Mouse (Mus musculus): Measurements from ENCODE around the gene Ephb2. TPM values are rescaled to one million over a fixed set of nuclear protein-coding genes. Genes with fewer than 3 reads are reported as not detected.

Gene Ephb2
- polyA plus RNA-seq, 2 experiments = 0.17 to 0.41 TPM

GRCm38 (mm10) chr4:136739189-136739588 is 96.6 kb downstream of the Ephb2 start:
- 13% methylated on average over 11 of the region's 11 CpGs for WGBS (ENCODE audit: insufficient replicate concordance)
- Histone ChIP-seq H3K9me3 (ENCODE audit: control insufficient read depth, low read length) (no peaks in the 10 kb centered on the region), H3K27me3 (ENCODE audit: control insufficient read depth, insufficient read depth, low read length) (no peaks in the 10 kb centered on the region), H3K4me2 (ENCODE audit: low read depth) (no peak overlapping the region), H3K9ac (replicated peaks) (no peak overlapping the region), H3K36me3 (replicated peaks; ENCODE audit: control insufficient read depth, insufficient read depth, low read depth) (no peaks in the 10 kb centered on the region), H3K27ac (no peak overlapping the region), H3K4me1 (replicated peaks; ENCODE audit: control insufficient read depth in 2 of 2, insufficient read depth in 2 of 2, low read length in 1 of 2) (peaks cover 0 to 3% of the 10 kb centered on the region in 2 experiments; a peak in 2 of 4 replicates), H3K4me3 (ENCODE audit: insufficient read depth in 1 of 2, low read depth in 2 of 2, low read length in 2 of 2) (no peak overlapping the region)
- TF ChIP-seq CTCF (IDR thresholded peaks at IDR 0.05; ENCODE audit: low read depth) = no peak
- TF ChIP-seq EP300 (IDR thresholded peaks at IDR 0.05; ENCODE audit: low read depth) = no peak
- no peak for DNase-seq (ENCODE audit: low read depth in 3 of 3, low spot score in 3 of 3)
- ATAC-seq (ENCODE audit: insufficient read depth) = no peak

DNA sequence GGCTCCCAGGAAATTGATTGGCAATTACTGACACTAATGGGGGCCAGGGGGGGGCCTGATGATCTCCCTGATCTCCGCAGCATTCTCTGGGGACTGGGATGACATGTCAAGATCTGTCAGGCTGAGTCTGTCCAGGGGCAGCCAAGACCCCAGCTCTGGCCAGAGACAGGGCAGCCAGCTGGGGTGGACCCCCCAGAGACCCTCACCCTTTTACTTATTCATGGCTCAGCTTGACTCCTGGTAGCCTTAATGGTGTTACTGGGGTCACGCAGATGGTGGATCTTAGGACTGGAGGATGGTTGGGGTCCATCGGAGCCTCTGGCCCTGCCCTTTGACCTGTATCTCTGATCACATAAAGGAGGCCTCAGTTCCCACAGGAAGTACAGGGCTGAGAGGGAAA is 97.5 kb downstream of the Ephb2 start:
- Histone ChIP-seq H3K36me3 (replicated peaks; ENCODE audit: control insufficient read depth, insufficient read depth, low read depth) (no peaks in the 10 kb centered on the region), H3K27ac (no peak overlapping the region), H3K4me2 (ENCODE audit: low read depth) (no peak overlapping the region), H3K9ac (replicated peaks) (no peak overlapping the region), H3K27me3 (ENCODE audit: control insufficient read depth, insufficient read depth, low read length) (no peaks in the 10 kb centered on the region), H3K9me3 (ENCODE audit: control insufficient read depth, low read length) (no peaks in the 10 kb centered on the region), H3K4me1 (replicated peaks; ENCODE audit: control insufficient read depth in 2 of 2, insufficient read depth in 2 of 2, low read length in 1 of 2) (peaks cover 0 to 3% of the 10 kb centered on the region in 2 experiments; a peak in 2 of 4 replicates), H3K4me3 (ENCODE audit: insufficient read depth in 1 of 2, low read depth in 2 of 2, low read length in 2 of 2) (no peak overlapping the region)
- TF ChIP-seq CTCF (IDR thresholded peaks at IDR 0.05; ENCODE audit: low read depth) = no peak
- TF ChIP-seq EP300 (IDR thresholded peaks at IDR 0.05; ENCODE audit: low read depth) = no peak
- ATAC-seq (ENCODE audit: insufficient read depth) (no peak), DNase-seq (ENCODE audit: low read depth in 3 of 3, low spot score in 3 of 3) (no peak)
- WGBS (ENCODE audit: insufficient replicate concordance) = 53% methylated on average over 3 of the region's 3 CpGs

DNA sequence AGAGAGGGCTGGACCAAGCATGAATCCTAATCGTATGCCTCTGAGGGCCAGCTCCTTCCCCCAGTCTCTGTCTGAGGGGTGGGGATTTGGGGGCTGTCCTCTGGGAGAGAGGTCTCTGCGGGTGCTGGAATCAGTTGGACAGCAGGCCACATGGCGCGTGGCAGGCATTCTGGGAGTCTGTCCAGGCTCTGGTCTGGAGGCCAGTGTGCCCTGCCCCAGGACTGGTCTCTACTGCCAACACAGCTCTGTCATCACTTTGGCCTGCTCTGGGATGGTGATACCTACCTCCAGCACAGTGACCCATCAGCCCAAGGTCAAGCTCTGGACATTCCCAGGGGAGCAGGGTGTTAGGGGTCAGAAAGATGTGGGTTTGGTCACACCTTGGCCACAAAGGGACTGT is 99.9 kb downstream of the Ephb2 start:
- Histone ChIP-seq H3K9ac (replicated peaks) (no peak overlapping the region), H3K9me3 (ENCODE audit: control insufficient read depth, low read length) (no peaks in the 10 kb centered on the region), H3K36me3 (replicated peaks; ENCODE audit: control insufficient read depth, insufficient read depth, low read depth) (no peaks in the 10 kb centered on the region), H3K4me1 (replicated peaks; ENCODE audit: control insufficient read depth in 2 of 2, insufficient read depth in 2 of 2, low read length in 1 of 2) (peaks cover 0 to 6% of the 10 kb centered on the region in 2 experiments; a peak in 2 of 4 replicates), H3K4me2 (ENCODE audit: low read depth) (no peak overlapping the region), H3K27ac (no peak overlapping the region), H3K4me3 (ENCODE audit: insufficient read depth in 1 of 2, low read depth in 2 of 2, low read length in 2 of 2) (no peak overlapping the region), H3K27me3 (ENCODE audit: control insufficient read depth, insufficient read depth, low read length) (no peaks in the 10 kb centered on the region)
- TF ChIP-seq EP300 (IDR thresholded peaks at IDR 0.05; ENCODE audit: low read depth) (no peak), CTCF (IDR thresholded peaks at IDR 0.05; ENCODE audit: low read depth) (no peak)
- DNase-seq (ENCODE audit: low read depth in 3 of 3, low spot score in 3 of 3) (no peak), ATAC-seq (ENCODE audit: insufficient read depth) (no peak)
- WGBS (ENCODE audit: insufficient replicate concordance) = 48% methylated on average over 4 of the region's 4 CpGs

GRCm38 (mm10) chr4:136734210-136734803 is 101.5 kb downstream of the Ephb2 start:
- Histone ChIP-seq H3K4me1 (replicated peaks; ENCODE audit: control insufficient read depth in 2 of 2, insufficient read depth in 2 of 2, low read length in 1 of 2) (peaks cover 0 to 6% of the 10 kb centered on the region in 2 experiments; a peak in 2 of 4 replicates), H3K4me3 (ENCODE audit: insufficient read depth in 1 of 2, low read depth in 2 of 2, low read length in 2 of 2) (no peak overlapping the region), H3K4me2 (ENCODE audit: low read depth) (no peak overlapping the region), H3K9me3 (ENCODE audit: control insufficient read depth, low read length) (no peaks in the 10 kb centered on the region), H3K27me3 (ENCODE audit: control insufficient read depth, insufficient read depth, low read length) (no peaks in the 10 kb centered on the region), H3K9ac (replicated peaks) (no peak overlapping the region), H3K36me3 (replicated peaks; ENCODE audit: control insufficient read depth, insufficient read depth, low read depth) (no peaks in the 10 kb centered on the region), H3K27ac (no peak overlapping the region)
- ATAC-seq (ENCODE audit: insufficient read depth) (no peak), DNase-seq (ENCODE audit: low read depth in 3 of 3, low spot score in 3 of 3) (no peak)
- WGBS (ENCODE audit: insufficient replicate concordance) = 63% methylated on average over 15 of the region's 15 CpGs
- TF ChIP-seq EP300 (IDR thresholded peaks at IDR 0.05; ENCODE audit: low read depth) (no peak), CTCF (IDR thresholded peaks at IDR 0.05; ENCODE audit: low read depth) (no peak)

DNA sequence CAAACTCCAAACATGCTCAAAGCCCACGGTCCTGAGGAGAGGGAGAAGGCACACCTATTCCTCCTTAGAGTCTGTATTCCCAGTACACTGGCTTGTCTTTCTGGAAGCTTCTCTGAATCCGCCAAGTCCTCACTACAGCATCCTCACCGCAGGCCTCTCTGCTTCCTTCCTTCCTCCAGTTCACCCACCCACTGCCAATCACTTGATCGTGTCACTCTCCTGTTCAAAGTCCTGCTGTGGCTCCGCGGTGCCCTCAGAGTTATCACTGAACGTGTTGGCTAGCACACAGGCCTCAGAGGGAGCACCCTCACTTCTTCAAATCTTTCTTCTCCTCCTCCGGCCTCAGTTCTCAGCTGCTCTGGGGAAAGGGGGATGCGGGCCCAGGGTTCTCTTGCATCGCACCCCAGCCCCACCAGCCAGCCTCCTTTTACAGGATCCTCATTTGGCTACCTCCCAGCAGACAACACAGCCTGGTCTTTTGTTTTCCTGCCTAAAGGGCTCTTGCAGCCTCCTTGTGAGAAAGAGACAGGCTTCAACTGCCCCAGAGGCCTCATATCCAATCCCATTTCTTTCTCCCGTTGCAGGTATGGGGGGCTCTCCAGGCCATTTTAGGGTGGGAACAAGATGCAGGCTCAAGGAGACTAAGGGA is 102.4 kb downstream of the Ephb2 start:
- DNase-seq (ENCODE audit: low read depth in 3 of 3, low spot score in 3 of 3) (no peak), ATAC-seq (ENCODE audit: insufficient read depth) (no peak)
- Histone ChIP-seq H3K4me1 (replicated peaks; ENCODE audit: control insufficient read depth in 2 of 2, insufficient read depth in 2 of 2, low read length in 1 of 2) (peaks cover 0 to 3% of the 10 kb centered on the region in 2 experiments; a peak in 1 of 4 replicates), H3K27me3 (ENCODE audit: control insufficient read depth, insufficient read depth, low read length) (no peaks in the 10 kb centered on the region), H3K36me3 (replicated peaks; ENCODE audit: control insufficient read depth, insufficient read depth, low read depth) (no peaks in the 10 kb centered on the region), H3K9me3 (ENCODE audit: control insufficient read depth, low read length) (no peaks in the 10 kb centered on the region), H3K4me2 (ENCODE audit: low read depth) (no peak overlapping the region), H3K27ac (no peak overlapping the region), H3K4me3 (ENCODE audit: insufficient read depth in 1 of 2, low read depth in 2 of 2, low read length in 2 of 2) (no peak overlapping the region), H3K9ac (replicated peaks) (no peak overlapping the region)
- WGBS (ENCODE audit: insufficient replicate concordance) = 15% methylated on average over 11 of the region's 11 CpGs
- TF ChIP-seq EP300 (IDR thresholded peaks at IDR 0.05; ENCODE audit: low read depth) = no peak
- TF ChIP-seq CTCF (IDR thresholded peaks at IDR 0.05; ENCODE audit: low read depth) = no peak
